Mouse (Mus musculus): ENCODE results near the gene Adgrb2.

The Adgrb2 gene

GRCm38 (mm10) chr4:129987825-129988504 lies 3.3 kb downstream of the Adgrb2 start:
- peak; percentile 77 for DNase-seq

GRCm38 (mm10) chr4:129989925-129990324 lies 5.3 kb downstream of the Adgrb2 start:
- DNase-seq: no peak

GRCm38 (mm10) chr4:129992720-129993119 lies 8.1 kb downstream of the Adgrb2 start:
- DNase-seq: no peak

GRCm38 (mm10) chr4:129993213-129993612 lies 8.5 kb downstream of the Adgrb2 start:
- no peak for DNase-seq

- DNase-seq: no peak
Measured at GRCm38 (mm10) chr4:129993944-129994695, 9.4 kb downstream of the Adgrb2 start.

GRCm38 (mm10) chr4:129994728-129995127 lies 10.1 kb downstream of the Adgrb2 start:
- no peak for DNase-seq

GRCm38 (mm10) chr4:129995255-129995654 lies 10.6 kb downstream of the Adgrb2 start:
- DNase-seq: no peak

GRCm38 (mm10) chr4:129996015-129996414 lies 11.3 kb downstream of the Adgrb2 start:
- DNase-seq: no peak

GRCm38 (mm10) chr4:129998124-129998523 lies 13.5 kb downstream of the Adgrb2 start:
- no peak for DNase-seq

- DNase-seq: no peak
Measured at GRCm38 (mm10) chr4:130001710-130002109, 17.0 kb downstream of the Adgrb2 start.

GRCm38 (mm10) chr4:130002157-130002556 lies 17.5 kb downstream of the Adgrb2 start:
- DNase-seq: no peak

- DNase-seq: peak; percentile 34
Measured at GRCm38 (mm10) chr4:130005593-130005992, 20.9 kb downstream of the Adgrb2 start.

GRCm38 (mm10) chr4:130006533-130006932 lies 21.9 kb downstream of the Adgrb2 start:
- peak; percentile 74 for DNase-seq

- no peak for DNase-seq
Measured at GRCm38 (mm10) chr4:130009043-130009442, 24.4 kb downstream of the Adgrb2 start.

GRCm38 (mm10) chr4:130010723-130011122 lies 26.1 kb downstream of the Adgrb2 start:
- DNase-seq: no peak

GRCm38 (mm10) chr4:130012234-130012633 lies 27.6 kb downstream of the Adgrb2 start:
- DNase-seq: no peak

GRCm38 (mm10) chr4:130013111-130013510 lies 28.4 kb downstream of the Adgrb2 start:
- DNase-seq: no peak

- no peak for DNase-seq
Measured at GRCm38 (mm10) chr4:130016010-130016409, 31.3 kb downstream of the Adgrb2 start.

GRCm38 (mm10) chr4:130017036-130017674 lies 32.5 kb downstream of the Adgrb2 start:
- no peak for DNase-seq

GRCm38 (mm10) chr4:130022952-130023351 lies 38.3 kb downstream of the Adgrb2 start:
- no peak for DNase-seq

- DNase-seq: no peak
Measured at GRCm38 (mm10) chr4:130023511-130024231, 39.0 kb downstream of the Adgrb2 start.

- DNase-seq: no peak
Measured at GRCm38 (mm10) chr4:130025544-130025943, 40.9 kb downstream of the Adgrb2 start.

GRCm38 (mm10) chr4:130031146-130031545 lies 46.5 kb downstream of the Adgrb2 start:
- DNase-seq: no peak
